Mouse (Mus musculus): Measurements from ENCODE around the gene Dnah2. TPM values are rescaled to one million over a fixed set of nuclear protein-coding genes. Genes with fewer than 3 reads are reported as not detected.

Dnah2 gene
- total and polyA plus RNA-seq, 3 experiments: under 0.01 to 0.03 TPM; not detected in 1

DNA sequence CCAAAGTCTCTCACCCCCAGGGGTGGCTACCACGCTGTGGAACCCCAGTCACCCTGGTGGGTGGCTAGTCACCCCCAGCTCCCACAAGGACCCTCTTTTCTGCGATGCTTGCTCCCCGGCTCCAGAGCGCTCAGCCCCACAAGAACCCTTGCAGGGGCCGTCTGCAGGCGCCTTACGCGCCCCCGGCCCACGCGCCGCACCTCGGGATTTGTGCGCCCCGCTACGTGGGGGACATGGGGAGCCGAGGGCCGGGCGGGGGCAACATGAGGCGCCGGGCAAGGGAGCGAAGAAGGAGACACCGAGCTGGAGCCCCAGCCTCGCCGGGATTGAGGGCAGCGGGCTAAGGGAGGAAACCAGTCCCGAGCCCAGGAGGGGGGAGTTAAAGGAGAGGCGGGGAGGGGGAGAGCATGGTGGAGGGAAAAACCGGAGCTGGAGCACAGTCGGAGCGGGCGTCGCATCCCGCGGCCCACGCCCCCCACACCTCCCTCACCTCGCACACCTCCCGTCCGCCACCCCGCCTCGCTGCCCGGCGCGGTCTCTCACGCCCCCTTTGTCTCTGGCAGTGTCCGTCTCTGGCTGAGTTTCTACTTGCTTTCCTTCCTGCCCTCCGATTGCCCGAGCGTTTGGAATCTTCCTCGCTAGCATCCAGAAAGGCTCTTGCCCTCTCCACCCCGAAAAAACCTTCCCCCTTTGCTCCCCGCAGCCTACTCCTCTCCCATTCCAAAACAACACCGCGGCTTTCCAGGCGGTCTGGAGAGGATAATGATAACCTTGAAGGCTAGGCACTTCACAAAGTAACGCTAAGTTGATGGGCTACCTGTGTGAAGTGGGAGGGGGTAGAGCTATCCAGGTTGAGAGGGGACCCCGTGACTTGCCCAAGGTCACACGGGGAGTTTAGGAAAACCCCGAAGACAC is 11.2 kb upstream of the Dnah2 start, which contains the start of gene Efnb3:
Efnb3 (minus strand) TSS at position 355 of the 915 bp plus-strand sequence.
- Histone ChIP-seq H3K79me2 (replicated peaks; ENCODE audit: control insufficient read depth, extremely low read depth, insufficient read depth, poor library complexity, severe bottlenecking) (no peaks in the 10 kb centered on the region), H3K27me3 (replicated peaks) (no peaks in the 10 kb centered on the region), H3K4me2 (ENCODE audit: insufficient read depth, low read depth, poor library complexity, severe bottlenecking) (no peak within 1 kb of the TSS), H3K9ac (ENCODE audit: insufficient read depth, low read depth) (no peak within 1 kb of the TSS), H3K4me3 (replicated peaks in 1 of 3; ENCODE audit: low read depth in 2 of 3, low read length in 2 of 3, poor library complexity in 1 of 3) (no peak within 1 kb of the TSS), H3K36me3 (replicated peaks in 1 of 2; ENCODE audit: control insufficient read depth in 1 of 2, insufficient read depth in 1 of 2, low read length in 1 of 2) (peaks cover 42 to 90% of the 10 kb centered on the region in 2 experiments), H3K27ac (ENCODE audit: insufficient read depth, low read depth) (no peak within 1 kb of the TSS), H3K4me1 (ENCODE audit: control insufficient read depth in 1 of 2, insufficient read depth in 2 of 2) (no peaks in the 10 kb centered on the region), H3K9me3 (replicated peaks; ENCODE audit: low read length) (no peaks in the 10 kb centered on the region)
- in situ Hi-C loops (cut with MboI; ENCODE audit: low pct_ligation_motif_present, low pct_unique_long_range_greater_than_20kb, low sequenced_read_pairs) (no loop called here), dilution Hi-C loops (cut with MboI; ENCODE audit: extremely low pct_ligation_motif_present, extremely low pct_unique_long_range_greater_than_20kb, low sequenced_read_pairs) (no loop called here)
- TF ChIP-seq ZC3H11A (IDR thresholded peaks at IDR 0.05; ENCODE audit: low read depth, low read length): no peak
- no peak for TF ChIP-seq PAX5 (IDR thresholded peaks at IDR 0.05; ENCODE audit: low read length)
- no peak for TF ChIP-seq SMC3 (IDR thresholded peaks at IDR 0.05; ENCODE audit: low read depth, low read length)
- DNase-seq (ENCODE audit: extremely low read depth): no peak

- no peak overlapping the region for H3K27ac ChIP-seq (ENCODE audit: insufficient read depth, low read depth)
- no peaks in the 10 kb centered on the region for H3K27me3 ChIP-seq (replicated peaks)
- no peak overlapping the region for H3K9ac ChIP-seq (ENCODE audit: insufficient read depth, low read depth)
- no peaks in the 10 kb centered on the region for H3K9me3 ChIP-seq (replicated peaks; ENCODE audit: low read length)
- DNase-seq (ENCODE audit: extremely low read depth): no peak
- TF ChIP-seq MAZ (IDR thresholded peaks at IDR 0.05; ENCODE audit: low read depth, low read length) (no peak), MYC (IDR thresholded peaks at IDR 0.05; ENCODE audit: low read depth, low read length) (no peak), IRF4 (IDR thresholded peaks at IDR 0.05; ENCODE audit: low read depth, low read length) (no peak), JUN (IDR thresholded peaks at IDR 0.05; ENCODE audit: insufficient read depth, low read depth, low read length) (no peak), ZKSCAN1 (IDR thresholded peaks at IDR 0.05; ENCODE audit: borderline replicate concordance, low read depth, low read length) (no peak), RCOR1 (conservative IDR thresholded peaks at IDR 0.05; ENCODE audit: low read depth, low read length) (no peak), ZNF384 (IDR thresholded peaks at IDR 0.05; ENCODE audit: low read depth, low read length) (no peak), KAT2A (IDR thresholded peaks at IDR 0.05; ENCODE audit: insufficient replicate concordance, low read length) (no peak)
- no peak overlapping the region for H3K4me2 ChIP-seq (ENCODE audit: insufficient read depth, low read depth, poor library complexity, severe bottlenecking)
- no peaks in the 10 kb centered on the region for H3K4me1 ChIP-seq (ENCODE audit: control insufficient read depth in 1 of 2, insufficient read depth in 2 of 2)
- in situ Hi-C loops (cut with MboI; ENCODE audit: low pct_ligation_motif_present, low pct_unique_long_range_greater_than_20kb, low sequenced_read_pairs) (no loop called here), dilution Hi-C loops (cut with MboI; ENCODE audit: extremely low pct_ligation_motif_present, extremely low pct_unique_long_range_greater_than_20kb, low sequenced_read_pairs) (no loop called here)
- no peaks in the 10 kb centered on the region for H3K79me2 ChIP-seq (replicated peaks; ENCODE audit: control insufficient read depth, extremely low read depth, insufficient read depth, poor library complexity, severe bottlenecking)
- H3K4me3 ChIP-seq (replicated peaks in 1 of 3; ENCODE audit: low read depth in 2 of 3, low read length in 2 of 3, poor library complexity in 1 of 3): no peak overlapping the region
- peaks cover 38 to 90% of the 10 kb centered on the region in 2 experiments for H3K36me3 ChIP-seq (replicated peaks in 1 of 2; ENCODE audit: control insufficient read depth in 1 of 2, insufficient read depth in 1 of 2, low read length in 1 of 2)
These were observed 10.3 kb upstream of the Dnah2 start for GRCm38 (mm10) chr11:69559183-69559582.

DNA sequence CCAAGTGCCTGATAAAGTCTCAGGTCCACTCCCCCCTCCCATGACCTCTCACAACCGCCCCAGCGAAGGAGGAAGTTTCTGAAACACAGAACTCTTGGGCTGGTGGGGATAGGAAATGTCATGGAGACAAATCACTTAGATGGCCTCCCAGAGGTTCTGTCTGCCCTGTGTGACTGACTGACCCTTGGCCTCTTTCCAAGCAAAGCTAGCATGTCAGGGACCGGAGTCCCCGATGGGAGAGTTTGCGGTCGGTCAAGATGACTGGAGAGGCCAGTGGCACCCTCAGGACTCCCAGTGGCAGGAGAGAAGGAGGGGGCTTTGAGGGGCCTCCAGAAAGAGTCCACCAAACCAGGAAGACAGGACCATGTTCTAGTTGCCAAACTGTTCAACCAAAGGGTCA is 9.8 kb upstream of the Dnah2 start:
- Histone ChIP-seq H3K4me2 (ENCODE audit: insufficient read depth, low read depth, poor library complexity, severe bottlenecking) (no peak overlapping the region), H3K4me1 (ENCODE audit: control insufficient read depth in 1 of 2, insufficient read depth in 2 of 2) (no peaks in the 10 kb centered on the region), H3K27ac (ENCODE audit: insufficient read depth, low read depth) (no peak overlapping the region), H3K9ac (ENCODE audit: insufficient read depth, low read depth) (no peak overlapping the region), H3K9me3 (replicated peaks; ENCODE audit: low read length) (no peaks in the 10 kb centered on the region), H3K27me3 (replicated peaks) (no peaks in the 10 kb centered on the region), H3K79me2 (replicated peaks; ENCODE audit: control insufficient read depth, extremely low read depth, insufficient read depth, poor library complexity, severe bottlenecking) (no peaks in the 10 kb centered on the region), H3K4me3 (replicated peaks in 1 of 3; ENCODE audit: low read depth in 2 of 3, low read length in 2 of 3, poor library complexity in 1 of 3) (no peak overlapping the region), H3K36me3 (replicated peaks in 1 of 2; ENCODE audit: control insufficient read depth in 1 of 2, insufficient read depth in 1 of 2, low read length in 1 of 2) (peaks cover 34 to 88% of the 10 kb centered on the region in 2 experiments)
- TF ChIP-seq POLR2A (IDR thresholded peaks at IDR 0.05; ENCODE audit: low read depth, low read length) (no peak), JUN (IDR thresholded peaks at IDR 0.05; ENCODE audit: insufficient read depth, low read depth, low read length) (no peak), CHD2 (IDR thresholded peaks at IDR 0.05; ENCODE audit: low read length) (no peak), PAX5 (IDR thresholded peaks at IDR 0.05; ENCODE audit: low read length) (no peak), RCOR1 (conservative IDR thresholded peaks at IDR 0.05; ENCODE audit: low read depth, low read length) (no peak), ZMIZ1 (IDR thresholded peaks at IDR 0.05; ENCODE audit: low read depth, low read length) (no peak), UBTF (IDR thresholded peaks at IDR 0.05; ENCODE audit: low read depth, low read length) (no peak), E2F4 (IDR thresholded peaks at IDR 0.05; ENCODE audit: insufficient replicate concordance, low read depth, low read length) (no peak), EP300 (IDR thresholded peaks at IDR 0.05; ENCODE audit: low read length) (no peak), SIN3A (IDR thresholded peaks at IDR 0.05; ENCODE audit: low read length) (no peak), CTCF (conservative IDR thresholded peaks at IDR 0.05 in 1 of 2, IDR thresholded peaks at IDR 0.05 in 1 of 2; ENCODE audit: low read depth in 2 of 2, low read length in 2 of 2) (no peak), NRF1 (IDR thresholded peaks at IDR 0.05; ENCODE audit: low read depth, low read length) (no peak), USF1 (IDR thresholded peaks at IDR 0.05; ENCODE audit: low read depth, low read length) (no peak), MAZ (IDR thresholded peaks at IDR 0.05; ENCODE audit: low read depth, low read length) (no peak), TBP (conservative IDR thresholded peaks at IDR 0.05; ENCODE audit: low read depth, low read length) (no peak), KAT2A (IDR thresholded peaks at IDR 0.05; ENCODE audit: insufficient replicate concordance, low read length) (no peak), MAX (IDR thresholded peaks at IDR 0.05; ENCODE audit: low read length) (no peak), ETS1 (conservative IDR thresholded peaks at IDR 0.05; ENCODE audit: low read depth, low read length) (no peak)
- DNase-seq (ENCODE audit: extremely low read depth): no peak
- in situ Hi-C loops (cut with MboI; ENCODE audit: low pct_ligation_motif_present, low pct_unique_long_range_greater_than_20kb, low sequenced_read_pairs) (no loop called here), dilution Hi-C loops (cut with MboI; ENCODE audit: extremely low pct_ligation_motif_present, extremely low pct_unique_long_range_greater_than_20kb, low sequenced_read_pairs) (no loop called here)
